In the genomic region with DNA sequence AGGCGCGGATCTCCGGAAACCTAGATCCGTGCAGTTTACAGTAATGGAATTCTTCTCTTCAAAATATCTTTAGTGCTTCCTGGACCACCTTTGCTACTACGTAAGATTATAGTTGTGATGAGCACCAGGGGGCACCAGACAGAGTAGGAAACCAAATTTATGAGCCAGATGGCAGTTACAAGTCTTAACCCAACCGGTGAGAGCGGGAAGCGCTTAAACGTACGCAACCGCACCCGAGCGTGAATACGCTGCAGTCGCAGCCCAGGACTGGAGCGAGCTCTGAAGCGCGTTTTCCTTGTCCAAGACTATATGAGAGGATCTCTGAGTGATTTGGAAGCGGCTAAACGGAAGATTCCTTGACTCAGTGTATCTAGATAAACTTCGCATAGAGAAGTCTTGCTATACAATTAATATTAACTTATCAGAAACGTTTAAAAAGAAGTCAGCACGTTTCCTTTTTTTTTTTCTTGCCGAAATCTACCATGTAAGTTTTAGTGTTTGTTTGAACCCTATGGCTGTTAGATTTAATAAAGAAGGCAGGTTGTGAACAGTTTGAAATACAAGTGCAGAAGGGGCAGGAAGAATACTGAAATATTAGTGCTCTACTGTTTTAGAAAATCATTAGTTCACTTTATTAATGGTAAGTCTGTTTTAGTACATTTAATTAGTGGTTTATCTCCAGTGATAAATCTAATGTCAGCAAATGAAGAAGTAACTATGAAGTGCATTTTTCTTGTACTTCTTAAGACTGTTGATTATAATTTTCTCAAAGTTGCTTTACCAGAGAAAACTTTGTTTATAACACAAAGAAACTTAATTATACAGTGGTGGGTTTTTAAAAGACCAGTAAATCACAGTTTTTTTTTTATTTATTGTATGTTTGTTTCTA, we compare ENCODE assay signal across 8 mouse cellular contexts. TPM values are rescaled to one million over a fixed set of nuclear protein-coding genes. Genes with fewer than 3 reads are reported as not detected.
DNase-seq lines count a peak whose midpoint lies in the region; ATAC-seq lines count a peak whose summit lies in the region.

No protein-coding gene starts in this region.

- no peak overlapping the region for H3K27ac ChIP-seq in forebrain, embryonic 11.5 days (ENCODE audit: low read depth, low read length)
- H3K27ac ChIP-seq in heart, embryonic 16.5 days (ENCODE audit: low read length), result peak overlapping the region; percentile 89
- H3K27ac ChIP-seq in liver, embryonic 13.5 days, result peak overlapping the region; percentile 97
- peak overlapping the region; percentile 71 for H3K27ac ChIP-seq in stomach, embryonic 14.5 days (ENCODE audit: low read length)

- H3K4me2 ChIP-seq in forebrain, embryonic 11.5 days (ENCODE audit: low read depth, low read length, severe bottlenecking), result peak overlapping the region; percentile 91
- peak overlapping the region; percentile 84 for H3K4me2 ChIP-seq in heart, embryonic 16.5 days (ENCODE audit: low read depth, low read length)
- peak overlapping the region; percentile 87 for H3K4me2 ChIP-seq in liver, embryonic 13.5 days
- H3K4me2 ChIP-seq in stomach, embryonic 14.5 days (replicated peaks; ENCODE audit: low read depth, low read length), result peak overlapping the region; percentile 93

- H3K4me3 ChIP-seq in forebrain, embryonic 11.5 days (ENCODE audit: low read depth, low read length), result peak overlapping the region; percentile 91
- H3K4me3 ChIP-seq in heart, embryonic 16.5 days (ENCODE audit: low read length), result peak overlapping the region; percentile 98
- peak overlapping the region; percentile 74 for H3K4me3 ChIP-seq in liver, embryonic 13.5 days (replicated peaks)
- H3K4me3 ChIP-seq in stomach, embryonic 14.5 days (ENCODE audit: low read depth, low read length), result peak overlapping the region; percentile 90

- 3% methylated on average over 24 of the region's 24 CpGs for WGBS in forebrain, embryonic 11.5 days
- WGBS in heart, embryonic 16.5 days, result under 1% methylated on average over 24 of the region's 24 CpGs
- under 1% methylated on average over 24 of the region's 24 CpGs for WGBS in liver, embryonic 13.5 days (ENCODE audit: insufficient replicate concordance)
- WGBS in stomach, embryonic 14.5 days, result 1% methylated on average over 24 of the region's 24 CpGs

- no peaks in the 10 kb centered on the region for H3K36me3 ChIP-seq in forebrain, embryonic 11.5 days (ENCODE audit: control insufficient read depth, insufficient read depth, low read length)
- no peaks in the 10 kb centered on the region for H3K36me3 ChIP-seq in heart, embryonic 16.5 days (ENCODE audit: control insufficient read depth, insufficient read depth)
- H3K36me3 ChIP-seq in liver, embryonic 13.5 days, result peaks cover 5% of the 10 kb centered on the region; the same call in 1 of the 2 replicates
- no peaks in the 10 kb centered on the region for H3K36me3 ChIP-seq in stomach, embryonic 14.5 days (ENCODE audit: control insufficient read depth, insufficient read depth, low read length)

- H3K4me1 ChIP-seq in forebrain, embryonic 11.5 days (replicated peaks; ENCODE audit: control insufficient read depth, insufficient read depth, low read length), result peaks cover 2% of the 10 kb centered on the region; the same call in 1 of the 2 replicates
- H3K4me1 ChIP-seq in heart, embryonic 16.5 days (ENCODE audit: control insufficient read depth, insufficient read depth, low read length), result peaks cover under 1% of the 10 kb centered on the region; the same call in 1 of the 2 replicates
- H3K4me1 ChIP-seq in liver, embryonic 13.5 days (replicated peaks), result peaks cover 9% of the 10 kb centered on the region
- H3K4me1 ChIP-seq in stomach, embryonic 14.5 days (ENCODE audit: control insufficient read depth, insufficient read depth, low read length), result peaks cover 10% of the 10 kb centered on the region

- H3K27me3 ChIP-seq in forebrain, embryonic 11.5 days (ENCODE audit: control insufficient read depth, insufficient read depth, low read length), result no peaks in the 10 kb centered on the region
- no peaks in the 10 kb centered on the region for H3K27me3 ChIP-seq in heart, embryonic 16.5 days (ENCODE audit: control insufficient read depth, insufficient read depth, low read length)
- no peaks in the 10 kb centered on the region for H3K27me3 ChIP-seq in liver, embryonic 13.5 days
- H3K27me3 ChIP-seq in stomach, embryonic 14.5 days (ENCODE audit: control insufficient read depth, insufficient read depth, low read length), result no peaks in the 10 kb centered on the region

- no peaks in the 10 kb centered on the region for H3K9me3 ChIP-seq in forebrain, embryonic 11.5 days (ENCODE audit: control insufficient read depth, low read length)
- H3K9me3 ChIP-seq in heart, embryonic 16.5 days (replicated peaks; ENCODE audit: control insufficient read depth, low read length), result no peaks in the 10 kb centered on the region
- H3K9me3 ChIP-seq in liver, embryonic 13.5 days (replicated peaks), result no peaks in the 10 kb centered on the region
- H3K9me3 ChIP-seq in stomach, embryonic 14.5 days (ENCODE audit: control insufficient read depth, low read depth, low read length), result no peaks in the 10 kb centered on the region

- peak overlapping the region; percentile 53 for H3K9ac ChIP-seq in forebrain, embryonic 11.5 days (ENCODE audit: low read length)
- peak overlapping the region; percentile 67 for H3K9ac ChIP-seq in heart, embryonic 16.5 days (ENCODE audit: low read length)
- peak overlapping the region; percentile 78 for H3K9ac ChIP-seq in liver, embryonic 13.5 days
- H3K9ac ChIP-seq in stomach, embryonic 14.5 days (replicated peaks; ENCODE audit: low read depth, low read length), result no peak overlapping the region; the same call in 1 of the 2 replicates

- 0 out of 2 replicates have a peak, but pooled peaks have one; percentile 8 for ATAC-seq in forebrain, embryonic 11.5 days (replicated peaks; ENCODE audit: low FRiP score)
- ATAC-seq in heart, embryonic 16.5 days (replicated peaks; ENCODE audit: extremely low read depth, insufficient read depth, low FRiP score), result 0 out of 2 replicates have a peak, but pooled peaks have one; percentile 10
- peak; percentile 34 for ATAC-seq in liver, embryonic 13.5 days (ENCODE audit: low read depth)
- ATAC-seq in stomach, embryonic 14.5 days (ENCODE audit: insufficient number of reproducible peaks, insufficient read depth, low FRiP score, low read depth), result peak; percentile 15; the same call in 1 of the 2 replicates

- DNase-seq in CD8-positive naive resting alpha-beta T cell, adult 2 months (ENCODE audit: low read depth in 2 of 2, low spot score in 2 of 2), result peak; percentile 83 to 90
- peak; percentile 77 for DNase-seq in c-Kit-negative CD71-positive TER-119-positive erythroid progenitor cells, embryonic 14.5 days (ENCODE audit: low read depth, low spot score)
- peak; percentile 89 for DNase-seq in forebrain, embryonic 11.5 days (ENCODE audit: low spot score)
- peak; percentile 88 for DNase-seq in kidney, postnatal 25 days
- DNase-seq in liver, embryonic 13.5 days, result peak; percentile 79
- DNase-seq in natural killer cell, adult 2 months (ENCODE audit: low spot score in 2 of 2), result peak; percentile 85 to 90

RNA-seq across cellular contexts. Expression of gene Wnk1, which starts 1.4 kb away (rescaled TPM):
- polyA plus RNA-seq in forebrain, embryonic 11.5 days (2014; fragmentation: Nextera tagmentation; extraction: Ambion mirVana), result 61.0 and 77.0 TPM in 2 replicates
- 49.3 and 51.8 TPM in 2 replicates for polyA plus RNA-seq in heart, embryonic 16.5 days (2015; fragmentation: Nextera tagmentation; extraction: Ambion mirVana)
- polyA plus RNA-seq in liver, embryonic 13.5 days (2015; fragmentation: Nextera tagmentation; extraction: Ambion mirVana), result 32.8 and 34.8 TPM in 2 replicates
- polyA plus RNA-seq in stomach, embryonic 14.5 days (2014; fragmentation: Nextera tagmentation; extraction: Ambion mirVana), result 80.8 and 86.0 TPM in 2 replicates

RNA-seq across cellular contexts. Expression of gene Ninj2, which starts 53.2 kb away (rescaled TPM):
- polyA plus RNA-seq in forebrain, embryonic 11.5 days (2014; fragmentation: Nextera tagmentation; extraction: Ambion mirVana), result not detected in 2 replicates
- 0.25 TPM in 1 of 2 replicates, not detected in the other for polyA plus RNA-seq in heart, embryonic 16.5 days (2015; fragmentation: Nextera tagmentation; extraction: Ambion mirVana)
- not detected in 2 replicates for polyA plus RNA-seq in liver, embryonic 13.5 days (2015; fragmentation: Nextera tagmentation; extraction: Ambion mirVana)
- polyA plus RNA-seq in stomach, embryonic 14.5 days (2014; fragmentation: Nextera tagmentation; extraction: Ambion mirVana), result not detected in 2 replicates
